Mouse (Mus musculus): ENCODE measurements around the gene Pten. TPM values are rescaled to one million over a fixed set of nuclear protein-coding genes. Genes with fewer than 3 reads are reported as not detected.

Pten gene
- total and polyA plus RNA-seq, 2 experiments from 2014 or later: 12.3 to 122 TPM

- no peak for DNase-seq
- Histone ChIP-seq H3K9me3 (ENCODE audit: low read length) (no peaks in the 10 kb centered on the region), H3K27me3 (ENCODE audit: insufficient read depth, low read length) (no peaks in the 10 kb centered on the region), H3K9ac (no peak overlapping the region), H3K4me1 (ENCODE audit: insufficient read depth) (no peaks in the 10 kb centered on the region), H3K4me3 (ENCODE audit: low read depth, low read length) (no peak overlapping the region), H3K36me3 (ENCODE audit: insufficient read depth) (no peaks in the 10 kb centered on the region), H3K27ac (ENCODE audit: low read depth, low read length) (no peak overlapping the region), H3K4me2 (ENCODE audit: low read depth) (no peak overlapping the region)
- ATAC-seq: no peak
- no peak for TF ChIP-seq CTCF (IDR thresholded peaks at IDR 0.05; ENCODE audit: low read depth)
These were observed 24.4 kb upstream of the Pten start for GRCm38 (mm10) chr19:32732922-32733321.

GRCm38 (mm10) chr19:32737844-32738243 lies 19.5 kb upstream of the Pten start:
- 91% methylated on average over 7 of the region's 7 CpGs for WGBS
- Histone ChIP-seq H3K9me3 (ENCODE audit: low read length) (no peaks in the 10 kb centered on the region), H3K36me3 (ENCODE audit: insufficient read depth) (no peaks in the 10 kb centered on the region), H3K4me3 (ENCODE audit: low read depth, low read length) (no peak overlapping the region), H3K4me1 (ENCODE audit: insufficient read depth) (no peaks in the 10 kb centered on the region), H3K4me2 (ENCODE audit: low read depth) (no peak overlapping the region), H3K9ac (no peak overlapping the region), H3K27ac (ENCODE audit: low read depth, low read length) (no peak overlapping the region), H3K27me3 (ENCODE audit: insufficient read depth, low read length) (no peaks in the 10 kb centered on the region)
- DNase-seq: no peak
- no peak for ATAC-seq
- no peak for TF ChIP-seq CTCF (IDR thresholded peaks at IDR 0.05; ENCODE audit: low read depth)

DNA sequence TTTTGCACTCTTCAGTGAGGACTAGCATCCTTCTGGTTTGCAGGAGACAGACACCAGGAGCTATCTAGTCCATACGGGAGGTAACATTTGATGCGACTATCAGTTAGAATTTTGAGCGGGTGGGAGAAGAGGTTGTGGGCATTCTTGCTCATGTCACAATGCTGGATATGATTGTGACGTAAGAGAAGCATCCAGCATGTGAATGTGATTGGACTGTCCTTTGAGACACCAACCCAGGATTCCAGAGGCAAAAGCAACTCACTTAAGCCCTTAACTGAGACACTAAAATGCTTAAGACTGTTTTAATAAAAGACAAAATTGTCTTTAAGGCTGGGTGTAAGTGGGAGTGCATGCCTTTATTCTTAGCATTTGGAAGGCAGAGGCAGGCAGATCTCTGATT lies 17.6 kb upstream of the Pten start, which contains the start of gene Atad1:
TSS of gene Atad1 (minus strand) at position 101 of the 400 bp plus-strand sequence.
- no peak for TF ChIP-seq CTCF (IDR thresholded peaks at IDR 0.05; ENCODE audit: low read depth)
- Histone ChIP-seq H3K4me3 (ENCODE audit: low read depth, low read length) (no peak within 1 kb of the TSS), H3K9ac (no peak within 1 kb of the TSS), H3K4me2 (ENCODE audit: low read depth) (no peak within 1 kb of the TSS), H3K36me3 (ENCODE audit: insufficient read depth) (no peaks in the 10 kb centered on the region), H3K9me3 (ENCODE audit: low read length) (no peaks in the 10 kb centered on the region), H3K27me3 (ENCODE audit: insufficient read depth, low read length) (no peaks in the 10 kb centered on the region), H3K27ac (ENCODE audit: low read depth, low read length) (no peak within 1 kb of the TSS), H3K4me1 (ENCODE audit: insufficient read depth) (no peaks in the 10 kb centered on the region)
- ATAC-seq: no peak
- 95% methylated on average over 4 of the region's 4 CpGs for WGBS
- DNase-seq: no peak

DNA sequence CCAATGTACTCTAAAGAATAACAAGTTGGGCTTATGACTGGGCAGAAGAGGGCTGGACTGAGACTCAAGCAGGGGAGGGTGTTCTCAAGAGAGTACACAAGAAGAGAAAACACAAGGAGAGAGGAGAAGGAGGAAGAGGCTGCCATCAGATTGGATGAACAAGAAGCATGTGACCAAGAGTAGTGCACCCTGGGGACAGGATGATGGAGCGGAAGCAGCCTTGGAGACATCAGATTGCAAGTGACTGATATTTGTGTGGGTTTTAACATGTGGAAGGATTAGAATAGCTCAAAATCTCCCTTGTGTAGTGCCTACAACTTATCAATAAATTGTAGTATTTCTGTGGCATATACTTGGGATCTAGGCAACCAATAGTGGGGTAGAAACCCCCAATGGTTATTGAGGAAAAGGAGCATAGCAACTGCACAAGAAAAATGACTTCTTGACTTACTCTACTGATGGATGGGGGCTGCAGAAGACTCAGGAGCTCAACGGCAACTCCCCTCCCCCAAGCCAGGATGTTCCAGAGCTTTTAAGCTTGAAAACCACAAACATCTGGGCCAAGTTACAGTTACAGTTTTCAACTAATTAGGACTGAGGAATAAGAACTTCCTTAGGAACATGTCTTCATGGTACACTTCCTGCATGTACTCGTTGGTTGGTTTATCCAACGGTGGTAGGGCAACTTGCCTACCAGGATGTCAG lies 16.5 kb upstream of the Pten start:
- DNase-seq (no peak), ATAC-seq (no peak)
- H3K4me2 ChIP-seq (ENCODE audit: low read depth): no peak overlapping the region
- 92% methylated on average over 4 of the region's 4 CpGs for WGBS
- H3K36me3 ChIP-seq (ENCODE audit: insufficient read depth): no peaks in the 10 kb centered on the region
- H3K4me1 ChIP-seq (ENCODE audit: insufficient read depth): no peaks in the 10 kb centered on the region
- no peak overlapping the region for H3K4me3 ChIP-seq (ENCODE audit: low read depth, low read length)
- no peak overlapping the region for H3K9ac ChIP-seq
- TF ChIP-seq CTCF (IDR thresholded peaks at IDR 0.05; ENCODE audit: low read depth): no peak
- no peaks in the 10 kb centered on the region for H3K27me3 ChIP-seq (ENCODE audit: insufficient read depth, low read length)
- H3K9me3 ChIP-seq (ENCODE audit: low read length): no peaks in the 10 kb centered on the region
- H3K27ac ChIP-seq (ENCODE audit: low read depth, low read length): no peak overlapping the region

GRCm38 (mm10) chr19:32749425-32749824 lies 7.9 kb upstream of the Pten start:
- peak; percentile 63 for TF ChIP-seq CTCF (IDR thresholded peaks at IDR 0.05; ENCODE audit: low read depth)
- WGBS: 12% methylated on average over 6 of the region's 6 CpGs
- ATAC-seq (peak; percentile 36; the same call in 1 of the 2 replicates), DNase-seq (peak; percentile 78)
- Histone ChIP-seq H3K4me3 (ENCODE audit: low read depth, low read length) (no peak overlapping the region), H3K4me2 (ENCODE audit: low read depth) (no peak overlapping the region), H3K36me3 (ENCODE audit: insufficient read depth) (no peaks in the 10 kb centered on the region), H3K27me3 (ENCODE audit: insufficient read depth, low read length) (no peaks in the 10 kb centered on the region), H3K4me1 (ENCODE audit: insufficient read depth) (no peaks in the 10 kb centered on the region), H3K9ac (no peak overlapping the region), H3K9me3 (ENCODE audit: low read length) (no peaks in the 10 kb centered on the region), H3K27ac (ENCODE audit: low read depth, low read length) (no peak overlapping the region)

GRCm38 (mm10) chr19:32752357-32752756 lies 4.9 kb upstream of the Pten start:
- ATAC-seq (no peak), DNase-seq (no peak)
- H3K4me1 ChIP-seq (ENCODE audit: insufficient read depth): no peaks in the 10 kb centered on the region
- 94% methylated on average over 6 of the region's 6 CpGs for WGBS
- H3K9ac ChIP-seq: no peak overlapping the region
- H3K36me3 ChIP-seq (ENCODE audit: insufficient read depth): no peaks in the 10 kb centered on the region
- H3K27ac ChIP-seq (ENCODE audit: low read depth, low read length): no peak overlapping the region
- H3K4me3 ChIP-seq (ENCODE audit: low read depth, low read length): no peak overlapping the region
- TF ChIP-seq CTCF (IDR thresholded peaks at IDR 0.05; ENCODE audit: low read depth): no peak
- H3K27me3 ChIP-seq (ENCODE audit: insufficient read depth, low read length): no peaks in the 10 kb centered on the region
- H3K4me2 ChIP-seq (ENCODE audit: low read depth): no peak overlapping the region
- H3K9me3 ChIP-seq (ENCODE audit: low read length): no peaks in the 10 kb centered on the region

GRCm38 (mm10) chr19:32753386-32753785 lies 3.9 kb upstream of the Pten start:
- DNase-seq (no peak), ATAC-seq (no peak)
- Histone ChIP-seq H3K27ac (ENCODE audit: low read depth, low read length) (no peak overlapping the region), H3K9me3 (ENCODE audit: low read length) (no peaks in the 10 kb centered on the region), H3K27me3 (ENCODE audit: insufficient read depth, low read length) (no peaks in the 10 kb centered on the region), H3K4me1 (ENCODE audit: insufficient read depth) (no peaks in the 10 kb centered on the region), H3K4me3 (ENCODE audit: low read depth, low read length) (no peak overlapping the region), H3K4me2 (ENCODE audit: low read depth) (no peak overlapping the region), H3K36me3 (ENCODE audit: insufficient read depth) (no peaks in the 10 kb centered on the region), H3K9ac (no peak overlapping the region)
- WGBS: 71% methylated on average over 3 of the region's 3 CpGs
- no peak for TF ChIP-seq CTCF (IDR thresholded peaks at IDR 0.05; ENCODE audit: low read depth)
